Mouse (Mus musculus) megakaryocyte, embryonic 14.5 days (primary cell): ENCODE results near the gene Mmp11. TPM values are rescaled to one million over a fixed set of nuclear protein-coding genes. Genes with fewer than 3 reads are reported as not detected.
A peak's percentile ranks its signal among the peaks of the same experiment; 100 is the strongest.
"Not testable (repeated sequence)": the region's sequence is repeated elsewhere in the genome, so short reads cannot be mapped to it uniquely, and the experiment has no call there.

ENCODE experiments used
- H3K27me3 ChIP-seq: replicated peaks from 2 replicates; pipeline ENCODE3; 2012; ENCODE audit warnings: inconsistent platforms
- H3K36me3 ChIP-seq: replicated peaks from 2 replicates; pipeline ENCODE3; 2012; ENCODE audit warnings: low read length, inconsistent platforms, mixed read lengths
- H3K4me1 ChIP-seq: 2 replicates; pipeline ENCODE4 v1.6.1; 2012; ENCODE audit warnings: inconsistent platforms
- H3K4me3 ChIP-seq: replicated peaks from 2 replicates; pipeline ENCODE3; 2012; ENCODE audit warnings: moderate library complexity, mild to moderate bottlenecking, inconsistent platforms
- H3K9me3 ChIP-seq: 2 replicates; pipeline ENCODE4 v1.6.1; 2012; ENCODE audit warnings: inconsistent platforms
- FLI1 ChIP-seq: IDR thresholded peaks from 2 replicates; pipeline ENCODE4 v1.6.1; 2012; ENCODE audit warnings: low read length, inconsistent platforms, mixed read lengths
- GATA1 ChIP-seq: IDR thresholded peaks from 3 replicates; pipeline ENCODE4 v1.6.1; 2012; ENCODE audit warnings: mixed read lengths, low read length, inconsistent platforms, borderline replicate concordance
- polyA plus RNA-seq: library from polyadenylated mRNA; stranded (reverse); fragments of >175 nt; gene quantifications from 2 replicates; pipeline ENCODE4 v1.2.3, GENCODE M21; 2012; ENCODE audit warnings: low replicate concordance; ENCODE audit not compliant: insufficient read depth

The Mmp11 gene
- polyA plus RNA-seq, 1 experiment = 0.19 TPM

- H3K9me3 ChIP-seq = no peaks in the 10 kb centered on the region
- peaks cover 27% of the 10 kb centered on the region for H3K4me1 ChIP-seq
- H3K36me3 ChIP-seq = peaks cover 99% of the 10 kb centered on the region
- H3K27me3 ChIP-seq = no peaks in the 10 kb centered on the region
- TF ChIP-seq FLI1 (no peak), GATA1 (no peak)
- H3K4me3 ChIP-seq = no peak overlapping the region
Measured at GRCm38 (mm10) chr10:75898846-75899245, 37.5 kb downstream of the Mmp11 start.

GRCm38 (mm10) chr10:75898039-75898564 lies 38.2 kb downstream of the Mmp11 start:
- H3K4me3 ChIP-seq = no peak overlapping the region
- no peaks in the 10 kb centered on the region for H3K27me3 ChIP-seq
- H3K9me3 ChIP-seq = no peaks in the 10 kb centered on the region
- H3K36me3 ChIP-seq = peaks cover 95% of the 10 kb centered on the region
- TF ChIP-seq GATA1 (no peak), FLI1 (no peak)
- peaks cover 34% of the 10 kb centered on the region for H3K4me1 ChIP-seq

GRCm38 (mm10) chr10:75897373-75897772 lies 38.9 kb downstream of the Mmp11 start:
- H3K4me1 ChIP-seq = peaks cover 41% of the 10 kb centered on the region
- no peaks in the 10 kb centered on the region for H3K27me3 ChIP-seq
- no peak for TF ChIP-seq FLI1
- no peak for TF ChIP-seq GATA1
- no peaks in the 10 kb centered on the region for H3K9me3 ChIP-seq
- H3K36me3 ChIP-seq = peaks cover 88% of the 10 kb centered on the region
- no peak overlapping the region for H3K4me3 ChIP-seq

GRCm38 (mm10) chr10:75896208-75896607 lies 40.1 kb downstream of the Mmp11 start:
- H3K4me1 ChIP-seq = peaks cover 41% of the 10 kb centered on the region

GRCm38 (mm10) chr10:75895730-75896129 lies 40.6 kb downstream of the Mmp11 start:
- Histone ChIP-seq H3K4me3 (no peak overlapping the region), H3K9me3 (no peaks in the 10 kb centered on the region), H3K36me3 (peaks cover 71% of the 10 kb centered on the region), H3K4me1 (peaks cover 41% of the 10 kb centered on the region), H3K27me3 (no peaks in the 10 kb centered on the region)
- TF ChIP-seq FLI1 (no peak), GATA1 (no peak)

More at GRCm38 (mm10) chr10:75896208-75896607, 40.1 kb downstream of the Mmp11 start:
- Histone ChIP-seq H3K4me3 (no peak overlapping the region), H3K36me3 (peaks cover 76% of the 10 kb centered on the region), H3K9me3 (no peaks in the 10 kb centered on the region), H3K27me3 (no peaks in the 10 kb centered on the region)
- TF ChIP-seq FLI1 = no peak
- no peak for TF ChIP-seq GATA1

GRCm38 (mm10) chr10:75894601-75895000 lies 41.7 kb downstream of the Mmp11 start:
- no peak for TF ChIP-seq GATA1

GRCm38 (mm10) chr10:75893089-75893750 lies 43.1 kb downstream of the Mmp11 start, which contains the start of gene Derl3:
TSS of gene Derl3 (plus strand) at chr10:75893413.
- Histone ChIP-seq H3K9me3 (no peaks in the 10 kb centered on the region), H3K36me3 (peaks cover 48% of the 10 kb centered on the region), H3K27me3 (peaks cover 6% of the 10 kb centered on the region), H3K4me3 (peak within 1 kb of the TSS; percentile 91), H3K4me1 (peaks cover 51% of the 10 kb centered on the region)
- no peak for TF ChIP-seq GATA1
- no peak for TF ChIP-seq FLI1

More at GRCm38 (mm10) chr10:75894601-75895000, 41.7 kb downstream of the Mmp11 start:
- no peaks in the 10 kb centered on the region for H3K27me3 ChIP-seq
- no peak overlapping the region for H3K4me3 ChIP-seq
- H3K36me3 ChIP-seq = peaks cover 61% of the 10 kb centered on the region
- no peaks in the 10 kb centered on the region for H3K9me3 ChIP-seq
- peaks cover 49% of the 10 kb centered on the region for H3K4me1 ChIP-seq

- Histone ChIP-seq H3K9me3 (no peaks in the 10 kb centered on the region), H3K4me3 (peak overlapping the region; percentile 19), H3K36me3 (peaks cover 11% of the 10 kb centered on the region), H3K27me3 (peaks cover 22% of the 10 kb centered on the region), H3K4me1 (peaks cover 45% of the 10 kb centered on the region)
- TF ChIP-seq GATA1 (no peak), FLI1 (no peak)
Measured at GRCm38 (mm10) chr10:75889406-75890153, 46.7 kb downstream of the Mmp11 start.

GRCm38 (mm10) chr10:75887504-75887903 lies 48.8 kb downstream of the Mmp11 start:
- peaks cover 30% of the 10 kb centered on the region for H3K4me1 ChIP-seq
- H3K36me3 ChIP-seq, H3K9me3 ChIP-seq, H3K4me3 ChIP-seq: not testable (repeated sequence)
- H3K27me3 ChIP-seq = peaks cover 28% of the 10 kb centered on the region

GRCm38 (mm10) chr10:75884742-75885141 lies 51.6 kb downstream of the Mmp11 start:
- Histone ChIP-seq H3K4me3 (no peak overlapping the region), H3K4me1 (peaks cover 26% of the 10 kb centered on the region), H3K9me3 (no peaks in the 10 kb centered on the region), H3K27me3 (peaks cover 46% of the 10 kb centered on the region), H3K36me3 (no peaks in the 10 kb centered on the region)
- TF ChIP-seq FLI1 = no peak
- no peak for TF ChIP-seq GATA1
